Mouse (Mus musculus) CH12.LX (cell line): Measurements from ENCODE around the gene Taf1c.

Experiments used
- CTCF ChIP-seq, 2 experiments: IDR thresholded peaks in 1 of 2; conservative IDR thresholded peaks in 1 of 2; 2 replicates each; pipeline ENCODE4 v1.5.1; 2011 to 2012; ENCODE audit warnings: low read depth in 2 of 2, low read length in 2 of 2, improper control_type of control experiment in 1 of 2, inconsistent platforms in 1 of 2, mild to moderate bottlenecking in 1 of 2, moderate library complexity in 1 of 2
- E2F4 ChIP-seq: IDR thresholded peaks from 2 replicates; pipeline ENCODE4 v1.6.1; 2011; ENCODE audit warnings: low read depth, low read length, improper control_type of control experiment; ENCODE audit not compliant: insufficient replicate concordance
- EP300 ChIP-seq: IDR thresholded peaks from 2 replicates; pipeline ENCODE4 v1.6.1; 2011; ENCODE audit warnings: low read length, improper control_type of control experiment
- HCFC1 ChIP-seq: IDR thresholded peaks from 2 replicates; pipeline ENCODE4 v1.6.1; 2012; ENCODE audit warnings: low read depth, mild to moderate bottlenecking, inconsistent platforms, low read length, improper control_type of control experiment
- NELFE ChIP-seq: IDR thresholded peaks from 2 replicates; pipeline ENCODE4 v1.6.1; 2011; ENCODE audit warnings: low read depth, low read length, improper control_type of control experiment
- POLR2A ChIP-seq: IDR thresholded peaks from 2 replicates; pipeline ENCODE4 v1.6.1; 2011; ENCODE audit warnings: low read depth, mild to moderate bottlenecking, improper control_type of control experiment, low read length
- POLR2AphosphoS2 ChIP-seq: IDR thresholded peaks from 2 replicates; pipeline ENCODE4 v1.6.1; 2011; ENCODE audit warnings: low read depth, low read length, improper control_type of control experiment
- SMC3 ChIP-seq: IDR thresholded peaks from 2 replicates; pipeline ENCODE4 v1.6.1; 2011; ENCODE audit warnings: low read depth, low read length, improper control_type of control experiment
- UBTF ChIP-seq: IDR thresholded peaks from 2 replicates; pipeline ENCODE4 v1.6.1; 2012; ENCODE audit warnings: low read depth, mild to moderate bottlenecking, inconsistent platforms, low read length, improper control_type of control experiment, moderate library complexity
- USF1 ChIP-seq: IDR thresholded peaks from 2 replicates; pipeline ENCODE4 v1.6.1; 2014; ENCODE audit warnings: low read depth, mild to moderate bottlenecking, inconsistent platforms, low read length, improper control_type of control experiment

DNA sequence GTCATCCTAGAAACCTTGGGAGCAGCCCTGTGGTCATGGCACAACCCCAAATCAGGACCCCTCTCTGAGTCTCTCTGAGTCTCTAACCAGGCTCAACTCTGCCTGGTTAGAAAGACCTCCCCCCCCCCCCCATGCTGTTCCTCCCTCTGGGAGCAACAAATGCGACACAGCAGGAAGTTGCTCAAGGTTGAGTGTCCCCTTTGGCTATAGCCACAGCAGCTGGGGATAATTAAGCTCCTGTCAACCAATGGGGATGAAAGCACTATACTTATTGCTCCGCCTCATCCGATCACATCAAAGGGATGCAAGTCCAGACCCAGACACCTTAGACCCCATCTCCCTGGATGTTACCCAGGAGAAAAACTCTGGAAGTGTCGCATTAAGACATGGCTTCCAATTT is 17.5 kb upstream of the Taf1c start:
- TF ChIP-seq USF1 (no peak), NELFE (no peak), CTCF (conservative IDR thresholded peaks at IDR 0.05 in 1 of 2, IDR thresholded peaks at IDR 0.05 in 1 of 2; ENCODE audit: low read depth in 2 of 2, low read length in 2 of 2) (no peak), UBTF (no peak), E2F4 (no peak), POLR2A (no peak), SMC3 (no peak), HCFC1 (no peak), EP300 (no peak), POLR2AphosphoS2 (no peak)
